Mouse (Mus musculus): Measurements from ENCODE around the gene Elovl6. TPM values are rescaled to one million over a fixed set of nuclear protein-coding genes. Genes with fewer than 3 reads are reported as not detected.

The Elovl6 gene
- polyA plus RNA-seq, 1 experiment from 2014 or later, result 40.5 TPM

- 77% methylated on average over 4 of the region's 4 CpGs for WGBS
Measured at GRCm38 (mm10) chr3:129520499-129520898, 11.7 kb upstream of the Elovl6 start.

GRCm38 (mm10) chr3:129523456-129524143 is 8.6 kb upstream of the Elovl6 start:
- H3K4me2 ChIP-seq (replicated peaks; ENCODE audit: low read depth, low read length), result no peak overlapping the region
- H3K4me1 ChIP-seq (ENCODE audit: insufficient read depth, low read length), result no peaks in the 10 kb centered on the region
- H3K27me3 ChIP-seq (ENCODE audit: insufficient read depth, low read length), result no peaks in the 10 kb centered on the region
- no peak overlapping the region for H3K4me3 ChIP-seq (ENCODE audit: low read length)
- 82% methylated on average over 10 of the region's 10 CpGs for WGBS
- no peak for ATAC-seq (ENCODE audit: low FRiP score, low TSS enrichment)
- H3K9me3 ChIP-seq (ENCODE audit: low read length), result no peaks in the 10 kb centered on the region; the same call in 1 of the 2 replicates
- H3K9ac ChIP-seq (replicated peaks; ENCODE audit: low read length), result no peak overlapping the region
- H3K36me3 ChIP-seq (ENCODE audit: insufficient read depth, low read length), result no peaks in the 10 kb centered on the region
- H3K27ac ChIP-seq (ENCODE audit: low read length), result no peak overlapping the region

More at GRCm38 (mm10) chr3:129520499-129520898, 11.7 kb upstream of the Elovl6 start:
- Histone ChIP-seq H3K9ac (replicated peaks; ENCODE audit: low read length) (no peak overlapping the region), H3K9me3 (ENCODE audit: low read length) (no peaks in the 10 kb centered on the region; the same call in 1 of the 2 replicates), H3K4me1 (ENCODE audit: insufficient read depth, low read length) (no peaks in the 10 kb centered on the region), H3K27ac (ENCODE audit: low read length) (no peak overlapping the region), H3K4me3 (ENCODE audit: low read length) (no peak overlapping the region), H3K4me2 (replicated peaks; ENCODE audit: low read depth, low read length) (no peak overlapping the region), H3K36me3 (ENCODE audit: insufficient read depth, low read length) (no peaks in the 10 kb centered on the region), H3K27me3 (ENCODE audit: insufficient read depth, low read length) (no peaks in the 10 kb centered on the region)
- no peak for ATAC-seq (ENCODE audit: low FRiP score, low TSS enrichment)

- no peak overlapping the region for H3K9ac ChIP-seq (replicated peaks; ENCODE audit: low read length)
- 82% methylated on average over 3 of the region's 3 CpGs for WGBS
- no peak for ATAC-seq (ENCODE audit: low FRiP score, low TSS enrichment)
- H3K36me3 ChIP-seq (ENCODE audit: insufficient read depth, low read length), result no peaks in the 10 kb centered on the region
- peaks cover 7% of the 10 kb centered on the region; the same call in 1 of the 2 replicates for H3K4me1 ChIP-seq (ENCODE audit: insufficient read depth, low read length)
- no peak overlapping the region for H3K27ac ChIP-seq (ENCODE audit: low read length)
- H3K9me3 ChIP-seq (ENCODE audit: low read length), result no peaks in the 10 kb centered on the region; the same call in 1 of the 2 replicates
- H3K27me3 ChIP-seq (ENCODE audit: insufficient read depth, low read length), result no peaks in the 10 kb centered on the region
- H3K4me3 ChIP-seq (ENCODE audit: low read length), result no peak overlapping the region
- H3K4me2 ChIP-seq (replicated peaks; ENCODE audit: low read depth, low read length), result no peak overlapping the region
Measured at GRCm38 (mm10) chr3:129527046-129527445, 5.1 kb upstream of the Elovl6 start.

- no peak overlapping the region for H3K4me2 ChIP-seq (replicated peaks; ENCODE audit: low read depth, low read length)
- peaks cover 8% of the 10 kb centered on the region; the same call in 1 of the 2 replicates for H3K4me1 ChIP-seq (ENCODE audit: insufficient read depth, low read length)
- H3K4me3 ChIP-seq (ENCODE audit: low read length), result no peak overlapping the region
- H3K9ac ChIP-seq (replicated peaks; ENCODE audit: low read length), result no peak overlapping the region
- H3K27ac ChIP-seq (ENCODE audit: low read length), result no peak overlapping the region
- no peak for ATAC-seq (ENCODE audit: low FRiP score, low TSS enrichment)
- WGBS, result 77% methylated on average over 3 of the region's 3 CpGs
- no peaks in the 10 kb centered on the region for H3K36me3 ChIP-seq (ENCODE audit: insufficient read depth, low read length)
- no peaks in the 10 kb centered on the region; the same call in 1 of the 2 replicates for H3K9me3 ChIP-seq (ENCODE audit: low read length)
- H3K27me3 ChIP-seq (ENCODE audit: insufficient read depth, low read length), result no peaks in the 10 kb centered on the region
Measured at GRCm38 (mm10) chr3:129529311-129529710, 2.8 kb upstream of the Elovl6 start.

- H3K36me3 ChIP-seq (ENCODE audit: insufficient read depth, low read length), result no peaks in the 10 kb centered on the region
- H3K27ac ChIP-seq (ENCODE audit: low read length), result no peak overlapping the region
- 95% methylated on average over 6 of the region's 6 CpGs for WGBS
- no peak for ATAC-seq (ENCODE audit: low FRiP score, low TSS enrichment)
- H3K4me2 ChIP-seq (replicated peaks; ENCODE audit: low read depth, low read length), result no peak overlapping the region
- H3K9ac ChIP-seq (replicated peaks; ENCODE audit: low read length), result no peak overlapping the region
- H3K4me1 ChIP-seq (ENCODE audit: insufficient read depth, low read length), result peaks cover 20% of the 10 kb centered on the region
- H3K9me3 ChIP-seq (ENCODE audit: low read length), result no peaks in the 10 kb centered on the region; the same call in 1 of the 2 replicates
- no peaks in the 10 kb centered on the region for H3K27me3 ChIP-seq (ENCODE audit: insufficient read depth, low read length)
- H3K4me3 ChIP-seq (ENCODE audit: low read length), result no peak overlapping the region
Measured at GRCm38 (mm10) chr3:129530461-129530860, 1.7 kb upstream of the Elovl6 start.

GRCm38 (mm10) chr3:129532865-129533742 is 949 bp downstream of the Elovl6 start:
- Histone ChIP-seq H3K36me3 (ENCODE audit: insufficient read depth, low read length) (no peaks in the 10 kb centered on the region), H3K4me1 (ENCODE audit: insufficient read depth, low read length) (peaks cover 43% of the 10 kb centered on the region), H3K27ac (ENCODE audit: low read length) (peak overlapping the region; percentile 98), H3K4me3 (ENCODE audit: low read length) (peak overlapping the region; percentile 85), H3K27me3 (ENCODE audit: insufficient read depth, low read length) (no peaks in the 10 kb centered on the region), H3K9ac (replicated peaks; ENCODE audit: low read length) (peak overlapping the region; percentile 98), H3K9me3 (ENCODE audit: low read length) (no peaks in the 10 kb centered on the region; the same call in 1 of the 2 replicates), H3K4me2 (replicated peaks; ENCODE audit: low read depth, low read length) (peak overlapping the region; percentile 75)
- under 1% methylated on average over 40 of the region's 40 CpGs for WGBS
- peak; percentile 58 for ATAC-seq (ENCODE audit: low FRiP score, low TSS enrichment)

GRCm38 (mm10) chr3:129533743-129534530 is 1.8 kb downstream of the Elovl6 start:
- H3K4me2 ChIP-seq (replicated peaks; ENCODE audit: low read depth, low read length), result peak overlapping the region; percentile 75
- peak overlapping the region; percentile 98 for H3K27ac ChIP-seq (ENCODE audit: low read length)
- peak overlapping the region; percentile 98 for H3K9ac ChIP-seq (replicated peaks; ENCODE audit: low read length)
- peaks cover 50% of the 10 kb centered on the region for H3K4me1 ChIP-seq (ENCODE audit: insufficient read depth, low read length)
- under 1% methylated on average over 73 of the region's 74 CpGs for WGBS
- no peaks in the 10 kb centered on the region for H3K36me3 ChIP-seq (ENCODE audit: insufficient read depth, low read length)
- H3K27me3 ChIP-seq (ENCODE audit: insufficient read depth, low read length), result no peaks in the 10 kb centered on the region
- no peaks in the 10 kb centered on the region; the same call in 1 of the 2 replicates for H3K9me3 ChIP-seq (ENCODE audit: low read length)
- H3K4me3 ChIP-seq (ENCODE audit: low read length), result peak overlapping the region; percentile 85
- ATAC-seq (ENCODE audit: low FRiP score, low TSS enrichment), result peak; percentile 50

- Histone ChIP-seq H3K4me3 (ENCODE audit: low read length) (peak overlapping the region; percentile 85), H3K36me3 (ENCODE audit: insufficient read depth, low read length) (no peaks in the 10 kb centered on the region), H3K4me1 (ENCODE audit: insufficient read depth, low read length) (peaks cover 56% of the 10 kb centered on the region), H3K4me2 (replicated peaks; ENCODE audit: low read depth, low read length) (peak overlapping the region; percentile 75), H3K9me3 (ENCODE audit: low read length) (no peaks in the 10 kb centered on the region; the same call in 1 of the 2 replicates), H3K27ac (ENCODE audit: low read length) (peak overlapping the region; percentile 93), H3K9ac (replicated peaks; ENCODE audit: low read length) (peak overlapping the region; percentile 98), H3K27me3 (ENCODE audit: insufficient read depth, low read length) (no peaks in the 10 kb centered on the region)
- no peak for ATAC-seq (ENCODE audit: low FRiP score, low TSS enrichment)
- WGBS, result 14% methylated on average over 6 of the region's 6 CpGs
Measured at GRCm38 (mm10) chr3:129535444-129535843, 3.3 kb downstream of the Elovl6 start.

GRCm38 (mm10) chr3:129536109-129536508 is 4.0 kb downstream of the Elovl6 start:
- Histone ChIP-seq H3K4me2 (replicated peaks; ENCODE audit: low read depth, low read length) (peak overlapping the region; percentile 75), H3K27me3 (ENCODE audit: insufficient read depth, low read length) (no peaks in the 10 kb centered on the region), H3K9me3 (ENCODE audit: low read length) (no peaks in the 10 kb centered on the region; the same call in 1 of the 2 replicates), H3K4me1 (ENCODE audit: insufficient read depth, low read length) (peaks cover 56% of the 10 kb centered on the region), H3K9ac (replicated peaks; ENCODE audit: low read length) (peak overlapping the region; percentile 70), H3K36me3 (ENCODE audit: insufficient read depth, low read length) (peaks cover under 1% of the 10 kb centered on the region; the same call in 1 of the 2 replicates), H3K27ac (ENCODE audit: low read length) (peak overlapping the region; percentile 93), H3K4me3 (ENCODE audit: low read length) (peak overlapping the region; percentile 85)
- 0% methylated on average over 11 of the region's 11 CpGs for WGBS
- peak; percentile 88 for ATAC-seq (ENCODE audit: low FRiP score, low TSS enrichment)
